Mouse (Mus musculus) spleen, adult 2 months (tissue): ENCODE data around the gene Nfya.

Source experiments
- CTCF ChIP-seq: fragments of 200-500 bp; IDR thresholded peaks from 2 replicates; pipeline ENCODE4 v1.5.1; 2011; ENCODE audit warnings: mild to moderate bottlenecking, inconsistent platforms; ENCODE audit not compliant: insufficient read depth, insufficient read length, insufficient replicate concordance; ENCODE audit errors: extremely low read depth
- POLR2A ChIP-seq: fragments of 200-500 bp; IDR thresholded peaks from 2 replicates; pipeline ENCODE4 v1.6.1; 2011; ENCODE audit warnings: low read depth, low read length, inconsistent platforms

- no peak for TF ChIP-seq POLR2A
- no peak for TF ChIP-seq CTCF
These were observed 2.6 kb downstream of the Nfya start for GRCm38 (mm10) chr17:48407154-48407553.
